Mouse (Mus musculus) adrenal gland, postnatal 36 days (tissue): ENCODE measurements at regions not wholly inside any gene's neighbourhood (a gene's known extent, or its start where the extent isn't known, plus 50 kb on each side); places are given as distances from the start of the nearest gene placed in this dataset.
"Not testable (repeated sequence)": the region's sequence is repeated elsewhere in the genome, so short reads cannot be mapped to it uniquely, and the experiment has no call there.

ENCODE experiments used
- DNase-seq, 2 experiments: peaks; one replicate each; pipeline ENCODE4 v3.0.0; 2021; ENCODE audit warnings: mixed read lengths in 1 of 2

DNA sequence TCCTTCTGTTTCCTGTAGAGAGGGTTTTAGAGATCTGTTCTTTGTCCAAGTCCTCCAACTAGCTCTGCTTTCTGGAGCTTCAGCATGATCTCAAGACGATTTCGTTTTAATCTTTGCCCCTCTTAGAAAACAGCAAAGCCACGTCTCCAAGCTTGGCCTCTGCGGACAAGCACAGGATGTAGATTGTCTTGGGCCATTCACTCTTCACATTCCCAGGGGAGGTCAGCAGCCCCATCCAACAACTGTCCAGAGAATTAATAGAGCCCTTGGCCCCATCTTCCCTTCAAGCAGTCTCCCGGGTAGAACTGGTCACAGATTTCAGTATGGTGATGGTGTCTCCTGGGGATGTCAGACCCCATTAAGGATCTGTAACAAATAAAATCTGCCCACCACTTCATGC, 162.7 kb upstream of the Zfp637 start:
- DNase-seq, result no peak

DNA sequence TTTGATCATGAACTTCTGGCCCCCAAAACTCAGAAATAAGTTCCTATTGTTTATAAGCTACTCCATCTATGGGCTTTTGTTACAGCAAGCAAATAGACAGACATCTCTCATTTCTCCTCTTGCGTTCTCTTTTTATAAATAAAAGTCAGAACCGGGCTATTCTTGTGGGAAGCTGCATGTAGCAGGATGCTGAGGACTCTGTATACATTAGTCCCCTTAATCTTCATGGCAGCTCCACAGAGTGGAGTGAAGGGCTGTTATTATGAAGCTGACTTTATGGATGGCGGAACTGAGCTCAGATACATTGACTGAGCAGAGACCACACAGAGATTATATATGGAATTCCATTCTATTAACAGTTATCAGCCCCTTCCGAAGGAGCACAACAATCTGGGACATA, 162.1 kb upstream of the Zfp637 start:
- no peak for DNase-seq

DNA sequence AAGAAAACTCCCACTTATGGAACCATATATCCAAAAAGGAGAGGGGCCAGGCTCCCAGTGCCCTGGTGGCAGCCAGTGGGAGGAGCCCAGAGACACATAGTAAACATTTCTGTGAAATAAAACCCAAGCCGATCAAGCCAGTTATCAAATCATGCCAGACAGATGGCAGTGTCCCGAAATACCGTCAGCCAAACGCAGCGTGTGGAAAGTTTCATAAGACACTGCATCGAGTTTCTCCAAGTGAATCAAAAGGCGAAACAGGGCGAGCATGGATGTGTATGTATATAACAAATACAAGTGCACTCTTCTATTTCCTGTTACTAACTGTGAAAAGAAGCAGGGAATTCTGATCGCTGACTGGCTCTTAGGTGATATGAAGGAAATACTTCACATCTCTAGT, 154.8 kb upstream of the Zfp637 start:
- DNase-seq, result no peak

DNA sequence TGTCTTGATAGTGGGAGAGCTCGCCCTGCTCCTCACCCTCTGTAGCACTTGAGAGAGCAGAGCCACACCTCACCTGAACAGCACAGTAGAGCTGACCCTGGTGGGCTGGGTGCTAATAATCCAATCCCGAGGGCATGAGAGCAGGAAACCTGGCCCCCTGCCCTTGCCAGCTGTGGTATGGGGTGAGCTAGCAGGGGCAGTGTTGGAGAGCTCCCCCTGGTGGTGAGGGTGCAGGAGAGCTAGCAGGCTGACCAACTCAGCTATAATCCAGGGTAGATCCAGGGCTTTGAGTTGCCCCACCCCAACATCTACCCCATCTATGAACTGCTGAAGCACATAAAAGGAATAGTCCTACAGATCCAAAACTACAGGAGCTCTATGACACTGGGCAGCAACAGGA, 153.9 kb upstream of the Zfp637 start:
- peak; percentile 56 to 74 for DNase-seq

DNA sequence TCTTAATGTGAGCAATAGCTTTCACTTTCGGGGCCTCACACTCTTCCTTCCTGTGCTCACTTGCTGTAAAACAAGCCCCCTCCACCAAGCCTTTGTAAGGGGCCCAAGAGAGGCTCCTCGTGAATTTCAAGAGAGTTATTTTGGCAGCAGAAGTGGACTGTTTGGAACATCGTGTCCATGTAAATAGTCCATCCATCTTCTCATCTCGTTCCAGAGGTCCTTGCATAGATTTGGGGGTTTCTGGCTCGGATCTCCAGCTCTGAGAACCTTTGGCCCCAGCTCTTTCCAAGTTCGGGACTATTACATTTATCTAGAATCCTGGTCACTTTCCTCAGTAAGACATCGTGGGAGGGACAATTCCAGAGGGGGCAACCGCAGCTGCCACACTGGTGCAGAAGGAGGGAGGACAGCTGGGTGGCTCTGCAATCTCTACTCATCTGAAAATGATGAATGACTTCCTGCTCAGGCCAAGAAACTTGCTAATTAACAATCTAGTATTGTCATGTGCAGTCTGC, 152.3 kb upstream of the Zfp637 start:
- DNase-seq, result peak in 1 of 2 experiments; percentile 3

DNA sequence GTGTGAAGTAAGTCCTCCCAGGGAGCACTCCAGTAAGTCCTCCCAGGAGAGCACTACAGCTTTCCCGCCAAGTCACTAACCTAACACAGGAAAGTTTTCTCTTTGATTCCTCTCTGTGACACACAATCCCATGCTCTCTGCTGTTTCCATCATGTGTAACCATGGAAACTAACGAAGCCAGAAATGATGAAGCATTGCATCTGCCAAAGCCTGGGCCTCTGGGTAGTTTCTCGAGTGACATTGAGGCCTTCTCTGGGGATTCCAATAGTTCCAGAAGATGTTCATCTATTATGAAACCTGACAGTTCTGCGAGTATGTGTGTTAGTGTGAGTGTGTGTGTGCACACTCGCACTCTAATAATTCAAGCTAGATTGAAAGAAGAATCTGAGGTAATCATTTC, 140.7 kb upstream of the Zfp637 start:
- DNase-seq, result no peak

DNA sequence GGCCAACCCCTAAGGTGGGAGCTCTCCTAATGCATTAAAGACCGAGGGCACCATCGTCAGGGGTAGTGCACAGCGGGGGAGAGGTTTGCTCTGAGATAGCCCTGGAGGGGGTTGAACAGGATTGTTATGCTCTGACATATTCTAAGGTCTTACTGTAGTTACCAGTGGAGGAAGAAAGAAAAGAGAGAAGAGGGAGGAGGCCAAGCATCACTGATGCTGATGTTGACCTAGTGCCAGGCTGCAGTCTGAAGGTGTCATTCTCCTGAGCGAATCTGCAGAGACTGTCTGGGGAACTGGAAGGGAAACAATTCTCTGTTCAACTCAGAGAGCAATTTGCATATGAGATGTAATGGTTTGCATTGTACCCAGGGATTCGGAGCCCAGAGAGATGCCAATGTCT, 139.4 kb upstream of the Zfp637 start:
- no peak for DNase-seq

DNA sequence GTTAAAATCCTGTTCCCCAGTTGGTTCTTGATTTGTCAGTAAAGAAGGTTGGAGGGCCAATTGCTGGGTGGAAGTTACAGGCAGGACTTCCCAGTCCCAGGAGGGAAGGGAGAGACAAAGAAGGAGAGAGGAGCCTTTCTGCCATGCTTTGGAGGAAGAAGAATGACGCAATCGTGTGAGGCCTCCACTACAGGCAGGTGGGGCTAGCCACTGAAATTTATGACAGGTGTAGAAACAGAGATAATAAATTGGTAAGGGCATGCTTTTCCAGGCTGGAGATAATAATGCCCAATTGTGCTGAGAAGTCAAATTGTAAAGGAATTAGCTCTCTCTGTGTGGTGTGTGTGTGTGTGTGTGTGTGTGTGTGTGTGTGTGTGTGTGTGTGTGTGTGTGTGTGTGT, 135.0 kb upstream of the Zfp637 start:
- no peak for DNase-seq

DNA sequence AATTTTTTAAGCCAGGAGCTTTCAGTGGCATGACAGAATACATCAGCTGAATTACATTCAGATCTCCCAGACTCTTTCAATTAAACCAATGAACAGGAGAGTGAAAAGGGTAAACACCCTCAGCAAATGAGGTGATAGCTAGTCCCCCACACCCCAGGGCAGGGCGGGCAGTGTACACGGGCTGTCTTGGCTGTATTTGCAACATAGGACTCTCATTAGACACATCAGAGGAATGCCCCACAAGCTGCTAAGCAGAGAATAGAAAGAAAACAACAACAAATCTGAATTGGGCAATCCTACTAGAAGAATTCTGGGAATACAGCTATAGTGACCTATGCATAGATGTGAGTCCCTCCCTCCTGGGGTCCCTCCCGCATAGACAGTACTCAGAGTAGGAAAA, 131.8 kb upstream of the Zfp637 start:
- DNase-seq, result no peak

DNA sequence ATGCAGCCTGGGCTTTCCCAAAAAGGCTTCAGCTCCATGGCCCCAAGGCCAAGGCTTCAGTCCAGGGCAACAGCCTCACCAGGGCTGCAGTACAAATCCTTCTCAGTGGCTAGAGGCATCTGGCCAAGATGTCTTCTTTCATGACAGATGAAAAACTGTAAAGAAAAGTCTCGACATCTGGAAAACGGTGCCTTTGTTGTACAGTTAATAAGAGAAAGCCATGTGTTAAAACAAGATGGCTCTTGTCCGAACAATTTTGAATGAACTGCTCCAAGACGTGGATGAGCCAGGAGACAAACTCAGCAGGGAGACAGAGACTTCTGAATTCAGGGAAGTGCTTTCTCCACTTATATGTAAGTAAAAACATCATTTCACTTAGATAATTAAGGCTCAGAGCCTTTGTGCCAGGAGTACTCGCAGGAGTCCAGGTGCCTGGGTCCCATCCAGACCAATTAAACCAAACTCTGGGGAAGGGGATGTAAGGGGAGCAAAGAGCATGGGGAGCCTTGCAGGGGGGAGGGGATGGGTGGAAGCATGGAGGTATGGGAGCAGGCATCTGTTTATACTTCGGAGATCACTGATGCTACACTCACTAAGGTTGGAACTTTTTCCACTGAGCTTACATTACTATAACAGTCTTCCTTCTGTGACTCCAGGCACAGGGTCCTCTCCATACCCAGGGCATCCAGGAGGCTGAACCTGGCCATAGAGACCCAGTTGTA, 125.8 kb upstream of the Zfp637 start:
- no peak for DNase-seq

DNA sequence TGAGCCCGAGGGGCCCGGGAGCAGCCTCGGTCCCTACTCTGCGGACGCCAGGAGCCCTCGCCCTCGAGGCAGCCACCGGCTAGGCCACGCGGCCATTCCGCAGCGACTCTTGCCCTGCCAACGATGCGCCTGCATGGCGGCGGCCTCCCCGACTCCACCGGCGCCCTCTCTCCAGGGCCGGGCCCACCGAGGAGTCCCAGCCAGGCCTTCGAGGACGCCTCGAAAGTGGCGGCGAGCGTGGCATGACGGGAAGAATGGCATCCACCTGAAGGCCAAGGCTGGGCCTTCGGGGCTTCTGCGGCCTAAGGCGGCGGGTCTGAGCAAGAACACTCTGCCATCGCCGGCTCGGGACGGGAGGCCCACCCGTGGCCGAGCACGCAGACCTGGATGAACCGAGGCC, 124.6 kb upstream of the Zfp637 start:
- DNase-seq, result not testable (repeated sequence)

DNA sequence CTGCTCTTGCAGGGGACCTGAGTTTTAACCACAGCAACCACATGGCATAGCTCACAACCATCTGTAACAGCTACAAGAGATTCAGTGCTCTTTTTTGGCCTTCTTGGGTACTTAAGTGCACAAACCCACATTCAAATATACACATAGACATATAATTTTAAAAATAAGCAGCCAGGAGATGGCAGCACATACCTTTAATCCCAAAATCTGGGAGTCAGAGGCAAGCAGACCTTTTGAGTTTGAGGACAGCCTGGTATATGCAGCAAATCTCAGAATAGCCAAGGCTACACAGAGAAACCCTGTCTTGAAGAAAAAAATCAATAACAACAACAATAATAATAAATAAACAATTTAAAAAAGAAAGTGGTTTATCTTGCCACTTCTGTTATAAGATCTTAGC, 88.6 kb upstream of the Zfp637 start:
- not testable (repeated sequence) for DNase-seq

DNA sequence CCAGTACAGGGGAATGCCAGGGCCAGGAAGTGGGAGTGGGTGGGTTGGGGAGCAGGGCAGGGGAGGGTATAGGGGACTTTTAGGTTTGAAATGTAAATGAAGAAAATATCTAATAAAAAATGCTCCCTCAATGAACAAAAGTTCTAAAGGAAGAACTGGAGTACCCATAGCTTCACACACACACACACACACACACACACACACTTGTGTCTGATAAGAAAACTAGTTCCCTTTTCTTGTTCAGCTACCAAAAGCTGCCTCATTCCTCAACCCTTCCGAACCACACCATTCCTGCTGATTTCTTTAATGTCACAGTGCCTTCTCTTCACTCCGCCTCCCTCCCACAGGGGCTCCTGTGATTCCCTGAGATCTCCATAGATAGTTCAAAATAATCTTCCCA, 85.3 kb upstream of the Zfp637 start:
- not testable (repeated sequence) for DNase-seq

DNA sequence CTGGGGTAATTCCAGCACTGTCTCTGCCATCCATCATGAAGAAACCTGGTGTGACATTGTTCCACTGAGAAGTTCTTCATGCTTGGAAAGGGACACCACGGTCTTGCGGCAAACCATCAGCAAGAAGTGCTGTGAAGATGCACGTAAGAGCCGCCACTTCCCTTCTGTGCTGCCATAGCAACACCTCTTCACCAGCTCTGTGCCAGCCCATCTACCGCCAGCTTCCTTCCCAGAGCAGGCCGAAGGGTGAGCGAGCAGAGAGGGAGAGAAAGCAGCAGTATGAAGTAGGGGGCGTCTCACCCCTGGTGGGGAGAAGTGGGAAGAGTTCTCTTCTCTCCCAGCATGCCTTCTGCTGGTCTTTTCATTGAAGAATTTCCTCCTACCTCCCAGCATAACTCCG, 84.8 kb upstream of the Zfp637 start:
- no peak for DNase-seq

DNA sequence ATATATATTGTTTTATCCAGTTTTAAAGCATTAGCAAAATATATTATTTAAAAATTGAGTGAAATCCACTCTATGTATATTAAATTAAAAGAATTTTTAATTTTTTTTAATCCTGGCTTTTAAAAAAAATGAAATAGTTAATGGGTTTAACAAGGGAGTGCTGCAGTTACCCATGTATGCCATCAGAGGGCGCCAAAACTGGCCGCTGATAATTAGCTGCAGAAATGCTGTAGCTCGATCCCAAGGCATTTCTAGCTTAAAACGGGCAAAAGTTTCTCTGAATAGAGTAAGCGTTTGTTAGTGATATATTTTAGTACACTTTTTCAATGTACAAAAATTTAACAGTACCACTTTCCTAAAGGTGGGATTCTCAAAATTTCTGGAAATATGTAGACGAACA, 82.5 kb upstream of the Zfp637 start:
- peak; percentile 53 to 69 for DNase-seq

DNA sequence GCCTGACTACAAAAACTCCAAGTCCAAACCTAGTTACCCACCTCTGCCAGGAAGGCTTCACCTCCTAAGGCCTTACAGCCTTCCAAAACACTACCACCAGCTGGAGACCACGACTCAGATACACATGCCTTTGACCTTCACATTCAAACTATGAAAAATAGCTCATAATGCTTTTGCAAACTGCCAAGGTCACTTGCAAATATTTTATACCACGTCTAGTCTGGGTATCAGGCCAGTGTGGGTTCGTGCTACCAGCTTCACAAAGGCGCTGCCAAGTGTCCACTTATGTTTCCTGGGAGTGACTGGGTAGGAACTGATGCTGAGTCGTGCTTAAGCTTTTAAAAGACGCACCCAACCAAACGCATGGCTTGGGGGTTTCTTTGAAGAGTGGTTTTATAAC, 69.5 kb upstream of the Zfp637 start:
- DNase-seq, result peak; percentile 33 to 46

DNA sequence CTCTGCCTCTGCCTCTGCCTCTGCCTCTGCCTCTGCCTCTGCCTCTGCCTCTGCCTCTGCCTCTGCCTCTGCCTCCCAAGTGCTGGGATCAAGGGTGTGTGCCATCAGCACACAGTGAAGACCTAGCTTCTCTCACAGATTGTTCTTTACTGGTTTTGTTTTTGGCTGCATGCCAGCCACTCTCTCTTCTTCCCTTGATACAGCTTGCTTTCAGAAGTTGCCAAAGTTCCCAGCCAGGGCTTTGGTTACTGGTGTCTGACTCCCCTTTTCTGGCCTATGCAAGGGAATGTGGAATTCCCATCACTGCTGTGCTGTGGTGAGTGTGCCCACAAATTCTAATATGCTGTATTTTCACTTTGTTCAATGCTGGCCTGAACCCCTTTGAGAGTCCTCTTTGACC, 68.6 kb upstream of the Zfp637 start:
- DNase-seq, result peak in 1 of 2 experiments; percentile 19

DNA sequence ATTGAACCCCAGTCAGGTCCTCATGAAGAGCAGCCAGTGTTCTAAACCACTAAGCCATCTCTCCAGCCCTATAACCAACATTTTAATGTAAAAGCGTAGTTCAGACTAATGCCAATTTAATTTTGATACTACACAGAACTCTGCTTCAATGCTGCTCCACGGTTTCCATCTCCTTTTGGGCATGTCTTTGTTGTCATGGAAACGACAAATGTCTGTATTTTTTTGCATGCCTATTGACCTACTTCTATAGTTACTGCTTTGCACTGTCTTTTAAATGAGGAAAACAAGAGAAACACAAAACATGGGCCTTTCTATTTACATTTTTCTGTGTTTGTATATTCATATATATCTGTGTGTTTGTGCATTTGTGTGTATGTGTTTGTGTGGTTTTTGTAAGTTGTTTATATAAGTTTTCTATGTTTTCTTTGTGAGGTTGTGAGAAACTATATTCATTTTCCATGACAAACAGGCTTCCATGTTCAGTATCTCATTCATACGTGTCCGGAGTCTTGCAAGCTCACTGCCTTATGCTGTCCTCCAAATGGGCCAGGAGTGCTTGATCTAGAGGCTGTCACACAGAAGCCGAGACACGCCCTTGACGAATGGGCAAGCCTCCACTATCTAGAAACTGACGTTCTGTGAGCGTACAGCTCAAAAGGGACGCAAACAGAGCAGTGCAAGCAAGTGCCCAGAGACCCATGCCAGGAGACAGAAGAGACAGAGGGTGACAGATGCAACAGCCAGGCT, 65.5 kb upstream of the Zfp637 start:
- DNase-seq, result no peak

DNA sequence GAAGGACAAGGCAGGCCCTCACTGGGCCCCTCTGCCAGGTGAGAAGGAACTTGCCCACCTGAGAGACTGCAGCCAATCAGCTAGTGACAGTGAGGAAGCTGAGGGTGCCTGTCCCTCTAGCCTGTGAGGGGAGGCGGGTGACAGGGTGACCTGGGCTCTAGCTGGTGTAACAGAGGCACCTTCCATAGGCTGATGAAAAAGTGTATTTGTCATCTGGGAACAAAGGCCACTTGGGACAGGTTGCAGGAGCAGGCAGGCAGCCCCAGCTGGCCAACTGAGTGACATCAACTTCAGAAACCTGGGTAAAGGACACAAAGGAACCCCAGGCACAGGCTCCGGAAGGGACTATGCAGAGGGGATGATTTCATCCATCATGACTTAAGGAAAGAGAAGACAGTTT, 63.0 kb upstream of the Zfp637 start:
- no peak for DNase-seq

DNA sequence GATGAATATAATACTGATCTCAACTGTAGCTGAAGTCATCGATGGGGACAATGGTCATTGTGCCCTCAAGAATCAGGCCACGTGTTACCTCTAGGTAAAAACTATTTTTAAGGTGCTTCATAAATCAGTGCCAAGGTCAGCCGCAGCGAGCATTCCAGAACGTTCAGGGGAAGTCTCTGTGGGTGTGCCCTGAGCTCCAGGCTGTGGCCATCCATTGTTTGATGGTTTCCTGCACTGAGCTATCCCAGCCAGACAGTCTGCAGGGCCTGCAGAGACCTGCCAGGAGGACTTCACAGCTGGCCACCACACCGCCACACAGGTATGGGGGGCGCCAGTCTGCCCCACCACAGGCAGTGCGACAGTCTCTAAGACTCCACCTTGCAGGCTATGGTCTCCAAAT, 62.5 kb upstream of the Zfp637 start:
- DNase-seq, result peak; percentile 17 to 25

DNA sequence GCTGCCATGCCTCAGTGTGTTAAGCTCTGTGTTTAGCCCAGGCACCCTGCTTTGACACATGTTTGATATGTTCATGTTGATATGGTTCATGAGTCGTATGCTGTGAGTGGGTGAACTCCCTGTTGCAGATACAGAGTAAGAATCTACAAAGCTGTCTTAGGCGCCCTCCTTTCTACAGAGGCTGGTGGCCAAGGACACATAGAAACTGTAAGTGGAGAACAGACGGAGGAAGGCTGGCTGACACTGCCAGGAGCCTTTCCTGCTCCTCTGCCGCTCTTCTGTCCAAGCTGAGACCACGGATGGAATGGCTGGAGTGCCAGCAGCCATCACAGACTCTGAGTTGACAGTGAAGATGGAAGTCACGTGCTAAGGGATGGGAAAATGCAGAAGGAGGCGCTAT, 62.0 kb upstream of the Zfp637 start:
- no peak for DNase-seq

DNA sequence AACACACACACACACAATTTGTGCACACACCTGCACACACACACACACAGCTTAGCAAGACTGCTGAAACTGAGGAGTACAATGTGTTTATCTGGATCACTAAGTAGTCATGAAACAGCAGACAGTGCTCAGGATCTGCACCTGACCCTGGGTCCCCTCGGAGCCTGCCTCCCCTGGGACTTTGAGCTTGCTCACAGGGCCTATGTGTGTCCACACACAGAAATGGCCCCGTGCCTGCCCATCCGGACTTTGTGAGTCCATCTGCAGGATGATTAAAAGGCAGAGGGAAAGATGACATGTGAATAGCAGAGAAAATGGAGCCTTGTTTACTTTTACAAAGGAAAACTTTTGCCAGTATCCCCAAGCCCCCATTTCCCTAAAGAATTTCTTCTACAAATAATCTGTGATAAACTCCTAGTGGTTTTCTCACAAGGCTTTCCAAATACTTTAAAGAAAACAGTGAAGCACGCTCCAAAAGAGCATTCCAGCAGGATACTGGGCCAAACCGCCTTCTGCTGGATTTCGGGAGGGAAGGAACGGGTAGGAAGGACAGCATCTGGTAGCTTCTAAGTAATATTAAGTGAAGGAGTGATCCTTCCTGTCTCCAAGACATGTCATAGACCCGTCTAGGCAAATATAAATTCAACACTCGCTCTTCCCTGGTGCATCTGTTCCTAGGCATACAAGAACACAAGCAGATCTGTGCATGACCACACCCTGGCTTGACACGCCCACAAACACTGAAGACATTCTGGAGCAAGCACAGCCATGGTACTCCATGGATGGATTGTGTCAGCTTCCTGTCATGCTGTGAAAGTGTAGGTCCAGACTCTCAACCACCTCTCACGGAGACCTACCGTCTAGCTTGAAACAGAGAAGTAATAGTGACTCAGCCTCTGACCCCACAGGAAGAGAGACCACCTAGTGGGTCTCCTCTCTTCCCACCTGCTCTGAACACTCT, 52.1 kb upstream of the Zfp637 start:
- DNase-seq, result no peak

DNA sequence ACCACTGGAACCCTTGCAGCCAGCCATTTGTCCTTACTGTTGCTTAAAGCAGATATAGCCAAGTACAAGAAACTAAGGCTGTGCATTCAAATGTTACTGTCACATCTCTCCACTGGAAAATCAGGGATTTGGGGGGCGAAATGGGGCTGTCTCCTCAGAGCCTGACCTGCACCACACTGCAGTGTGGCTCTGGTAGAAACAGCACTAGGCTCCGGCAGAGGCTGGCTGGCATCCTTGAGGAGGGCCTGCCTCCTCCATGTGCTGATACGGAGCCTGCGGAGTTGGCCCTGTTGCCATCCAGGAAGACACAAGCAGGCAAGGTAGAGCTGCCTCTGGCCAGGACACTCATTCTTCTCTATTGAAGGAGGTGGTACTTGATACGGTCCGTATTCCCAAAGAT, 50.4 kb upstream of the Zfp637 start:
- no peak for DNase-seq
